In the genomic region with DNA sequence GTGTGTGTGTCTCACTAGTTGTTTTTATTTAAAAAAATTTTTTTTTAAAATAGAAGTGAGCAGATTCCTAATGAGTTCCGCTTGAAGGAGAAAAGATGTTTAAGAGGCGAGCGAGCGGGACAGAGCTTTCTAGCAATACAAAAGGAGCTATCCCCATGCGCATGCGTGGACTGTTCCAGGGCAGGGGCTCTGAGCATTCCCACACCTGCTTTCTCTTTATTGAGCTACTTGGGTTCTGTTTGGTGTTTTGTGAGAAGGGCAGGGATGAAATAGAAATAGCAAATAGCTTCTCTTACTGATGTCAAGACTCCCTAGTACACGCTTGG, we compare ENCODE assay signal across 8 mouse cellular contexts. TPM values are rescaled to one million over a fixed set of nuclear protein-coding genes. Genes with fewer than 3 reads are reported as not detected.
DNase-seq lines count a peak whose midpoint lies in the region; ATAC-seq and TF ChIP-seq lines count a peak whose summit lies in the region.
"Had no signal": no experiment of that assay in that cellular context is flagged by ENCODE, and none has a peak within 500 bp of the region (broad histone marks: within the 10 kb centered on the region; RNA-seq: fewer than 3 reads in every experiment).

No protein-coding gene starts in this region.

- peaks cover 4% of the 10 kb centered on the region; the same call in 1 of the 2 replicates for H3K36me3 ChIP-seq in hindbrain, embryonic 12.5 days
- no peaks in the 10 kb centered on the region for H3K36me3 ChIP-seq in liver, postnatal 0 days (replicated peaks; ENCODE audit: insufficient read depth, low read length)

- no peaks in the 10 kb centered on the region; the same call in 1 of the 2 replicates for H3K9me3 ChIP-seq in hindbrain, embryonic 12.5 days (replicated peaks)
- H3K9me3 ChIP-seq in liver, postnatal 0 days (ENCODE audit: low read length) = no peaks in the 10 kb centered on the region

- H3K9ac ChIP-seq in hindbrain, embryonic 12.5 days = no peak overlapping the region
- H3K9ac ChIP-seq in liver, postnatal 0 days (replicated peaks) = no peak overlapping the region

- ATAC-seq in hindbrain, embryonic 12.5 days (ENCODE audit: low FRiP score) = peak; percentile 73; the same call in 1 of the 2 replicates
- ATAC-seq in liver, postnatal 0 days = no peak

- 16% methylated on average over 7 of the region's 7 CpGs for WGBS in hindbrain, embryonic 12.5 days
- WGBS in liver, postnatal 0 days (ENCODE audit: insufficient replicate concordance) = 60% methylated on average over 7 of the region's 7 CpGs

- H3K27me3 ChIP-seq in hindbrain, embryonic 12.5 days = no peaks in the 10 kb centered on the region
- no peaks in the 10 kb centered on the region for H3K27me3 ChIP-seq in liver, postnatal 0 days (ENCODE audit: insufficient read depth, low read length)

- DNase-seq in layer of hippocampus, postnatal 10 days (ENCODE audit: low spot score in 2 of 2) = peak; percentile 44 to 63
- no peak for DNase-seq in layer of hippocampus, adult 9-10 months (ENCODE audit: low spot score)
- peak; percentile 45 for DNase-seq in embryo, embryonic 9.5 days (ENCODE audit: extremely low spot score)
- DNase-seq in neural tube, embryonic 10.5 days (ENCODE audit: extremely low spot score, low spot score) = peak; percentile 33
- no peak for DNase-seq in spleen, postnatal 4 days (ENCODE audit: low spot score in 2 of 2)
- no peak for DNase-seq in liver, postnatal 0 days

- no peak for TF ChIP-seq CTCF in liver, postnatal 0 days (IDR thresholded peaks at IDR 0.05; ENCODE audit: low read depth)

- H3K4me1 ChIP-seq in hindbrain, embryonic 12.5 days = peaks cover 14% of the 10 kb centered on the region
- no peaks in the 10 kb centered on the region for H3K4me1 ChIP-seq in liver, postnatal 0 days (ENCODE audit: insufficient read depth)

- H3K4me2 ChIP-seq in hindbrain, embryonic 12.5 days (replicated peaks) = peak overlapping the region; percentile 36
- H3K4me2 ChIP-seq in liver, postnatal 0 days (ENCODE audit: low read depth, low read length) = no peak overlapping the region

- H3K4me3 ChIP-seq in hindbrain, embryonic 12.5 days = no peak overlapping the region
- H3K4me3 ChIP-seq in liver, postnatal 0 days (ENCODE audit: low read depth, low read length) = no peak overlapping the region

- no peak for TF ChIP-seq EP300 in liver, postnatal 0 days (IDR thresholded peaks at IDR 0.05; ENCODE audit: low read depth)

- peak overlapping the region; percentile 77 for H3K27ac ChIP-seq in hindbrain, embryonic 12.5 days
- no peak overlapping the region for H3K27ac ChIP-seq in liver, postnatal 0 days (ENCODE audit: low read depth)

RNA-seq across cellular contexts. Expression of gene Fam13c, which starts 45.0 kb away (rescaled TPM):
- 10 to 100 TPM; 60.0 to 61.9 TPM for total RNA-seq in layer of hippocampus, postnatal 10 days (2021)
- 22.1 and 23.7 TPM in 2 replicates for polyA plus RNA-seq in hindbrain, embryonic 12.5 days (2016; fragmentation: Nextera tagmentation; extraction: Ambion mirVana)
- 0.17 and 0.22 TPM in 2 replicates for polyA plus RNA-seq in liver, postnatal 0 days (2015; fragmentation: Nextera tagmentation; extraction: Ambion mirVana)
- total RNA-seq: granulocyte monocyte progenitor cell, adult 5-6 weeks had no signal

Comparison
In these comparisons a context has a peak if more than half of its experiments do, and no peak if none do; other contexts are left out.
1. DNase-seq: peak in layer of hippocampus, postnatal 10 days (2 of 2), embryo, embryonic 9.5 days (single experiment) and neural tube, embryonic 10.5 days (single experiment); none in layer of hippocampus, adult 9-10 months (single experiment), spleen, postnatal 4 days (0 of 2) and liver, postnatal 0 days (single experiment).
2. RNA of gene Fam13c, which starts 45.0 kb away (polyA plus RNA-seq): 22.1 to 23.7 TPM in hindbrain, embryonic 12.5 days; 0.17 to 0.22 TPM in liver, postnatal 0 days; every median in the first group is over 10 times any median in the second.